Mouse (Mus musculus) MEL (cell line): ENCODE results near the gene Atp8b3. TPM values are rescaled to one million over a fixed set of nuclear protein-coding genes. Genes with fewer than 3 reads are reported as not detected.
A peak's percentile ranks its signal among the peaks of the same experiment; 100 is the strongest.

Experiments
- DNase-seq: peaks from one replicate; pipeline ENCODE4 v3.0.0; 2011; ENCODE audit warnings: low read depth, low spot score
- H3K27ac ChIP-seq: 2 replicates; pipeline ENCODE4 v1.5.1; 2012; ENCODE audit warnings: low read depth, mild to moderate bottlenecking, control low read depth, low read length, moderate library complexity; ENCODE audit not compliant: control insufficient read depth
- H3K27me3 ChIP-seq, 2 experiments: fragments of 150-350 bp in 1 of 2; sonication (generic) in 1 of 2; 2 replicates each; pipeline ENCODE4 v1.6.1; 2012; ENCODE audit warnings: low read length in 2 of 2, mild to moderate bottlenecking in 2 of 2, improper control_type of control experiment in 1 of 2, moderate library complexity in 1 of 2; ENCODE audit not compliant: insufficient read depth in 2 of 2, control insufficient read depth in 1 of 2
- H3K36me3 ChIP-seq, 2 experiments: 2 replicates each; pipeline ENCODE4 v1.6.1; 2012 to 2014; ENCODE audit warnings: low read length in 2 of 2, improper control_type of control experiment in 1 of 2, inconsistent platforms in 1 of 2, mild to moderate bottlenecking in 1 of 2; ENCODE audit not compliant: insufficient read depth in 2 of 2, control insufficient read depth in 1 of 2
- H3K4me1 ChIP-seq, 2 experiments: fragments of 150-350 bp in 1 of 2; sonication (generic) in 1 of 2; 2 replicates each; pipeline ENCODE4 v1.6.1; 2012; ENCODE audit warnings: low read length in 2 of 2, improper control_type of control experiment in 1 of 2, mild to moderate bottlenecking in 1 of 2; ENCODE audit not compliant: insufficient read depth in 2 of 2, control insufficient read depth in 1 of 2
- H3K4me3 ChIP-seq, 2 experiments: fragments of 150-350 bp in 1 of 2; sonication (generic) in 1 of 2; 2 replicates each; pipeline ENCODE4 v1.5.1; 2012; ENCODE audit warnings: low read depth in 2 of 2, low read length in 2 of 2, mild to moderate bottlenecking in 2 of 2, moderate library complexity in 2 of 2, control low read depth in 1 of 2, improper control_type of control experiment in 1 of 2; ENCODE audit not compliant: control insufficient read depth in 1 of 2, insufficient read depth in 1 of 2
- H3K79me2 ChIP-seq: 2 replicates; pipeline ENCODE4 v1.6.1; 2012; ENCODE audit warnings: mild to moderate bottlenecking, low read length, moderate library complexity; ENCODE audit not compliant: control insufficient read depth, poor library complexity, insufficient read depth
- H3K9ac ChIP-seq: 2 replicates; pipeline ENCODE4 v1.6.1; 2012; ENCODE audit warnings: low read depth, mild to moderate bottlenecking, control low read depth, low read length, moderate library complexity; ENCODE audit not compliant: control insufficient read depth, poor library complexity, severe bottlenecking
- H3K9me3 ChIP-seq: fragments of 150-350 bp; sonication (generic); replicated peaks from 2 replicates; pipeline ENCODE4 v1.6.1; 2012; ENCODE audit warnings: mild to moderate bottlenecking, low read length, improper control_type of control experiment, moderate library complexity; ENCODE audit not compliant: insufficient read depth
- CHD1 ChIP-seq: IDR thresholded peaks from 2 replicates; pipeline ENCODE4 v1.6.1; 2012; ENCODE audit warnings: low read depth, mild to moderate bottlenecking, inconsistent platforms, low read length, improper control_type of control experiment
- CHD2 ChIP-seq: IDR thresholded peaks from 2 replicates; pipeline ENCODE4 v1.6.1; 2011; ENCODE audit warnings: low read length, improper control_type of control experiment
- CTCF ChIP-seq, 3 experiments: IDR thresholded peaks in 2 of 3; conservative IDR thresholded peaks in 1 of 3; 2 replicates each; pipeline ENCODE4 v1.5.1; 2011 to 2012; ENCODE audit warnings: low read length in 3 of 3, low read depth in 2 of 3, mild to moderate bottlenecking in 2 of 3, improper control_type of control experiment in 1 of 3, inconsistent platforms in 1 of 3, mixed read lengths in 1 of 3, moderate library complexity in 1 of 3; ENCODE audit not compliant: control insufficient read depth in 1 of 3, insufficient read depth in 1 of 3, poor library complexity in 1 of 3, severe bottlenecking in 1 of 3
- ETS1 ChIP-seq: IDR thresholded peaks from 2 replicates; pipeline ENCODE4 v1.6.1; 2012; ENCODE audit warnings: low read depth, mild to moderate bottlenecking, inconsistent platforms, low read length, improper control_type of control experiment, moderate library complexity
- GATA1 ChIP-seq: IDR thresholded peaks from 2 replicates; pipeline ENCODE4 v1.6.1; 2011; ENCODE audit warnings: low read depth, low read length, improper control_type of control experiment
- MAFK ChIP-seq: IDR thresholded peaks from 2 replicates; pipeline ENCODE4 v1.6.1; 2011; ENCODE audit warnings: low read depth, mild to moderate bottlenecking, low read length, improper control_type of control experiment, borderline replicate concordance
- MAX ChIP-seq: IDR thresholded peaks from 2 replicates; pipeline ENCODE4 v1.6.1; 2011; ENCODE audit warnings: low read length, improper control_type of control experiment
- MAZ ChIP-seq: IDR thresholded peaks from 2 replicates; pipeline ENCODE4 v1.6.1; 2012; ENCODE audit warnings: low read depth, mild to moderate bottlenecking, inconsistent platforms, low read length, improper control_type of control experiment
- MXI1 ChIP-seq: IDR thresholded peaks from 2 replicates; pipeline ENCODE4 v1.6.1; 2011; ENCODE audit warnings: mild to moderate bottlenecking, low read depth, low read length, improper control_type of control experiment
- MYC ChIP-seq: IDR thresholded peaks from 2 replicates; pipeline ENCODE4 v1.6.1; 2011; ENCODE audit warnings: low read depth, mild to moderate bottlenecking, low read length, improper control_type of control experiment, moderate library complexity
- NELFE ChIP-seq: IDR thresholded peaks from 2 replicates; pipeline ENCODE4 v1.6.1; 2011; ENCODE audit warnings: low read depth, low read length, improper control_type of control experiment
- NRF1 ChIP-seq: IDR thresholded peaks from 2 replicates; pipeline ENCODE4 v1.6.1; 2014; ENCODE audit warnings: low read depth, mild to moderate bottlenecking, inconsistent platforms, low read length, improper control_type of control experiment, moderate library complexity; ENCODE audit not compliant: poor library complexity, insufficient read depth, severe bottlenecking
- POLR2A ChIP-seq, 2 experiments: IDR thresholded peaks; 2 replicates each; pipeline ENCODE4 v1.6.1; 2011 to 2012; ENCODE audit warnings: low read length in 2 of 2, mild to moderate bottlenecking in 2 of 2, control low read depth in 1 of 2, improper control_type of control experiment in 1 of 2, low read depth in 1 of 2, moderate library complexity in 1 of 2; ENCODE audit not compliant: control insufficient read depth in 1 of 2, insufficient read depth in 1 of 2, poor library complexity in 1 of 2
- POLR2AphosphoS2 ChIP-seq: IDR thresholded peaks from 2 replicates; pipeline ENCODE4 v1.6.1; 2011; ENCODE audit warnings: low read length, improper control_type of control experiment
- POLR2AphosphoS5 ChIP-seq: IDR thresholded peaks from 2 replicates; pipeline ENCODE4 v1.6.1; 2012; ENCODE audit warnings: low read depth, borderline replicate concordance, mild to moderate bottlenecking, inconsistent platforms, low read length, moderate library complexity, mixed read lengths
- SIN3A ChIP-seq: IDR thresholded peaks from 2 replicates; pipeline ENCODE4 v1.6.1; 2012; ENCODE audit warnings: low read length, improper control_type of control experiment, inconsistent platforms
- SMC3 ChIP-seq: IDR thresholded peaks from 2 replicates; pipeline ENCODE4 v1.6.1; 2011; ENCODE audit warnings: low read depth, low read length, improper control_type of control experiment
- TBP ChIP-seq: IDR thresholded peaks from 2 replicates; pipeline ENCODE4 v1.8.0; 2011; ENCODE audit warnings: low read depth, low read length, improper control_type of control experiment
- TCF12 ChIP-seq: IDR thresholded peaks from 2 replicates; pipeline ENCODE4 v1.6.1; 2014; ENCODE audit warnings: low read depth, mild to moderate bottlenecking, inconsistent platforms, low read length, improper control_type of control experiment, moderate library complexity
- USF1 ChIP-seq: IDR thresholded peaks from 2 replicates; pipeline ENCODE4 v1.6.1; 2014; ENCODE audit warnings: low read depth, mild to moderate bottlenecking, inconsistent platforms, low read length, improper control_type of control experiment, moderate library complexity
- USF2 ChIP-seq, 2 experiments: IDR thresholded peaks; 2 replicates each; pipeline ENCODE4 v1.6.1; 2011 to 2012; ENCODE audit warnings: improper control_type of control experiment in 2 of 2, low read length in 2 of 2, borderline replicate concordance in 1 of 2, inconsistent platforms in 1 of 2, low read depth in 1 of 2, mild to moderate bottlenecking in 1 of 2; ENCODE audit not compliant: insufficient read depth in 1 of 2
- ZNF384 ChIP-seq: IDR thresholded peaks from 2 replicates; pipeline ENCODE4 v1.6.1; 2012; ENCODE audit warnings: low read depth, mild to moderate bottlenecking, inconsistent platforms, low read length, improper control_type of control experiment
- polyA plus RNA-seq, 2 experiments: library from polyadenylated mRNA; stranded (reverse) in 1 of 2; unstranded in 1 of 2; fragments of >175 nt in 1 of 2; fragments of >200 nt in 1 of 2; gene quantifications; 2 replicates each; pipeline versions ENCODE4 v1.2.1 to v1.2.4; 2012; ENCODE audit warnings: low replicate concordance in 2 of 2, low read depth in 1 of 2; ENCODE audit not compliant: insufficient read length in 2 of 2, insufficient read depth in 1 of 2, missing spikeins in 1 of 2
- total RNA-seq: library from RNA; depleted of rRNA; stranded (reverse); fragments of 300-350 nt; gene quantifications from 2 replicates; pipeline ENCODE4 v1.2.3, GENCODE M21; 2012

Gene Atp8b3
- total and polyA plus RNA-seq, 3 experiments: 0.13 TPM; not detected in 2

DNA sequence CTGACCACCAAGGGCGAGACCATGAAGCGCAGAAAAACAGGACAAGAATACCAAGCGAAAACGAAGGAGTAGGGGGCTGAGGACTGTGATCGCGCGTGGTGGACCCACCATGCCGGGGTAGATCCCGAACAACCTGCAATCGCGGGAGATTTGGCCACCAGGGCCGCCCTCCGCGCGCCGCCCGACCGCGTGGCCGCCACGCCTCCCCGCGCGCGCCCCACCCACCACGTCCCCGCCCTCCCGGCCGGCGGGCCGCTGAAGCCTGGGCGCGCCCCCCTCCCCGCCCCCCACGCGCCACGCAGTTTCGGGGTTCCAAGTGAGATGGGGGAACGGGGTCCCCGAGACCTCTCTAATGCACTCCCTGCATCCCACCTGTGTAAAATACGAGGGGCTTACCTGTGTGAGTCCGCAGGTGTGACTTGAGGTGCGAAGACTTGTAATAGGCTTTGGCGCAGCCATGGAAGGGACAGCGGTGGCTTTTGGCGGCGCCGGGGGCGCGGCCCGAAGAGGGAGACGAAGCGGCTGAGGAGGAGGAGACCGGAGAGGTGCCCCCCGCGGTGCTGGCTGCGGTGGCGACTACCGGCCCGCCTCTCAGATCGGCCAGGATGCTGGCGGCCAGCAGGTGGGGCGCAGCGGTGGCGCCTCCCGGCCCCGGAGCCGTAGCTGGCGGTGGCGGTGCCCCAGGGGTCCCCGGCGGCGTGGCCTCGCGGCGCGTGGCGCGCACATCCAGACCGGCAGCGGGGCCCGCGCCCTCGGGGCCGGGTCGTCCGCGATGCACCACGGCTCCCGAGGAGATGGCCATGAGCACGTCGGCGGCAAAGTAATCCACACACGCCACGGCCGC, 37.6 kb upstream of the Atp8b3 start:
- Histone ChIP-seq H3K79me2 (peaks cover 56% of the 10 kb centered on the region), H3K36me3 (peaks cover 0 to 36% of the 10 kb centered on the region in 2 experiments; a peak in 2 of 4 replicates), H3K9me3 (no peaks in the 10 kb centered on the region), H3K27me3 (no peaks in the 10 kb centered on the region), H3K27ac (peak overlapping the region; percentile 78), H3K9ac (peak overlapping the region; percentile 93), H3K4me1 (peaks cover 18 to 47% of the 10 kb centered on the region in 2 experiments; a peak in 3 of 4 replicates), H3K4me3 (peak overlapping the region; percentile 88 to 94)
- peak; percentile 79 for DNase-seq
- TF ChIP-seq ETS1 (no peak; the same call in 1 of the 2 replicates), NRF1 (no peak), MAX (peak; percentile 68; the same call in 1 of the 2 replicates), CHD2 (no peak), SIN3A (peak; percentile 85), USF1 (no peak), MXI1 (peak; percentile 91), SMC3 (no peak), POLR2AphosphoS2 (no peak), GATA1 (no peak), POLR2A (IDR thresholded peaks at IDR 0.05; ENCODE audit: control insufficient read depth in 1 of 2, insufficient read depth in 1 of 2, low read depth in 1 of 2, low read length in 2 of 2, poor library complexity in 1 of 2) (peak; percentile 33 to 60; a peak in 2 of 4 replicates), USF2 (IDR thresholded peaks at IDR 0.05; ENCODE audit: borderline replicate concordance in 1 of 2, insufficient read depth in 1 of 2, low read depth in 1 of 2, low read length in 2 of 2) (no peak), MYC (peak; percentile 90), CTCF (IDR thresholded peaks at IDR 0.05 in 2 of 3, conservative IDR thresholded peaks at IDR 0.05 in 1 of 3; ENCODE audit: control insufficient read depth in 1 of 3, insufficient read depth in 1 of 3, low read depth in 2 of 3, low read length in 3 of 3, poor library complexity in 1 of 3, severe bottlenecking in 1 of 3) (no peak), TBP (no peak), ZNF384 (no peak), MAFK (no peak), TCF12 (no peak), NELFE (peak; percentile 32; the same call in 1 of the 2 replicates), MAZ (no peak; the same call in 1 of the 2 replicates), CHD1 (no peak), POLR2AphosphoS5 (no peak)
